Mouse (Mus musculus): ENCODE data around the gene Abce1. TPM values are rescaled to one million over a fixed set of nuclear protein-coding genes. Genes with fewer than 3 reads are reported as not detected.

Abce1 gene
- total RNA-seq (2023): 10 to 100 TPM; 40.6 to 41.9 TPM

DNA sequence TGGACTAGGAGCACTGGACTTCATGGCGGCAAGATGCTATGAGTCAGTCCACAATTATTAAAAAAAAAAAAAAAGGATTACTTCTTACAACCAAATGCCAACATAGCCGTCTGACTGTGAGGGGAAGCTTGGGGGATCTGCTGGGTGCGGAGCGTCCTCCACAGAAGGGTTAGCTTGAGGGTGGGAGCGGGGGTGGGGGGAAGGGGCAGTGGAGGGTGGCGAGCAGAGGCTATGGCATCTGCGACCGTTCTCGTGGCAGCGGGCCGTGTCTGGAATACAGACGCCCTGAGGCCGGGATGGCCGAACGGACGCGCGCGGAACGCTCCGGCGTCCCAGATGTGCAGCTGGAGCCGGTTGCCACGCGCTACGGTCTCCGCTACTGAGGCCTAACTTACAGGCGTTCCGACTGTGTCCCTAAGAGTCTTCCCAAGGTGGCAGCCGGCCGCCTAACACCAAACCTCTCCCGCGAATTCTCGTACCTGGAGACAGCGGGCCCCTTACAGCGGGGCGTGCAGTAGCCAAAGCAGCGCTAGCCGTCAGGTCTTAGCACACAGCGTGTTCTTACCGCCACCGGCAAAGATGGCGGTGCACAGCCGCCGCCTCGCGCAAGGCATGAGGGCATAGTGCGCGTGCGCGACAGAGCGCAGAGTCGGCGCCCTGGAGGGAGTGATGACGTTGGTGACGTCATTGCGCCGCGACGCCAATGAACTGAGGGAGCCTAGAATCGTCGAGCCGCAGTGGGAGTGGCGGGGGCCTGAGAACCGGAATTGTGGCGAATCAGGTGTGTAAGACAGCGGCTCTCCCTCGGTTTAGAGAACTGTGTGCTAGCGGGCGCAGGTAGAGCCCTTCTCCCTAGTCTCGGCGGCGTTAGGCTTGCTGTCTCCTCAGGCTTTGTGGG is at the start of gene Abce1, which contains the start of gene Anapc10:
Gene Abce1, minus strand, starts transcription at position 677 of the 898 bp plus-strand sequence.
Gene Anapc10, plus strand, starts transcription at position 757 of the 898 bp plus-strand sequence.

DNA sequence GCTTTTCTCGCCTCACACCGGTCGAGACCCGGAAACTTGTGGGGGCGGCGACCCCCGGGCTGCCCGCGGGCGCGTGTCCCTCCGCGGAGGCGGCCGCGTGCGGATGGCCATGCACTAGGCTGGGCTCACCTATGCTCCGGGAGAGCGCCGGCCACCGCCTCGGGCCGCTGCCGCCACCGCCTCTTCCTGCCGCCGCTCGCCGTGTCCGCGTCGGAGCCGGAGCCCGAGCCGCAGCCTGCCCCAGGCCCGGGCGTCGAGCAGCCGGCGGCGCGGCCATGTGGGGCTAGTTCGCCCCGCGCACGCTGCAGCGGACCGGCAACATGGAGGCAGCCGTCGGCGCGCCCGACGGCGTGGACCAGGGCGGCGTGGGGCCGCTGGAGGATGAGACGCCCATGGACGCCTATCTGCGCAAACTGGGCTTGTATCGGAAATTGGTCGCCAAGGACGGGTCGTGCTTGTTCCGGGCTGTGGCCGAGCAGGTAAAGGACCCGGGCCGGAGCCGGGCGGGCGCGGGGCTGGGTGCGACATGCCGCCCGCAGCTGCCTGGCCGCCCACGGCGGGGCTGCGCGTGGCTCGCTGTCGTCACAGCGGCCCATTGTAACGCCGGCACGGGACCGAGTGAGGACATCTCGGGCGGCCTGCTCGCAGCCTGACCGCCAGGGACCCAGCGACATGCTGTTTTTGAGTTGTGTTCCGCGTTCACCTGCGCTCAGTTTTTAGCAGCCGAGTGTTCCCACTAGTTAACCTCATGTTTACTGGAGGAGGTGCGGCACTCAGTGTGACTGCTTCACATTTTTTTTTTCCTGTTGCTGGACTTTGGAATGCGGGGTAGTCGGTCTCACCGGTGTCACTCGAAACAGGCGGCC is 71.7 kb downstream of the Abce1 start, which contains the start of gene Otud4:
Gene Otud4, plus strand, starts transcription at position 33 of the 866 bp plus-strand sequence.

Other genes starting within 250 kb of the Abce1 start
- gene Otud4, start 72.1 kb downstream of the Abce1 start, total RNA-seq (2023): 10 to 100 TPM; 42.9 to 50.9 TPM
- gene Anapc10, start 80 bp upstream of the Abce1 start, total RNA-seq (2023): 10 to 100 TPM in 1 of 2 experiments, 1 to 10 TPM in 1; 8.1 to 15.3 TPM

All from monocyte, adult 59 days (primary cell).